Mouse (Mus musculus): ENCODE data around the gene Krtap14.

Gene Krtap14

GRCm38 (mm10) chr16:88826095-88826652, at the start of gene Krtap14:
TSS of gene Krtap14 (minus strand) at chr16:88826145.
- no peak for DNase-seq (ENCODE audit: low spot score in 2 of 2)

GRCm38 (mm10) chr16:88874169-88874568, 48.2 kb upstream of the Krtap14 start, which contains the start of gene Krtap19-2:
TSS of gene Krtap19-2 (minus strand) at chr16:88874269.
- no peak for DNase-seq (ENCODE audit: low spot score in 2 of 2)

GRCm38 (mm10) chr16:88869311-88869710, 43.4 kb upstream of the Krtap14 start, which contains the start of gene Krtap19-1:
TSS of gene Krtap19-1 (minus strand) at chr16:88869411.
- DNase-seq (ENCODE audit: low spot score in 2 of 2), result no peak

GRCm38 (mm10) chr16:88864887-88865407, 39.0 kb upstream of the Krtap14 start:
- DNase-seq (ENCODE audit: low spot score in 2 of 2), result no peak

- no peak for DNase-seq (ENCODE audit: low spot score in 2 of 2)
These were observed 25.5 kb upstream of the Krtap14 start for GRCm38 (mm10) chr16:88851450-88851849.

GRCm38 (mm10) chr16:88848558-88848957, 22.6 kb upstream of the Krtap14 start:
- DNase-seq (ENCODE audit: low spot score in 2 of 2), result no peak

GRCm38 (mm10) chr16:88847363-88847762, 21.4 kb upstream of the Krtap14 start:
- DNase-seq (ENCODE audit: low spot score in 2 of 2), result no peak

GRCm38 (mm10) chr16:88826978-88827377, 1.0 kb upstream of the Krtap14 start:
- no peak for DNase-seq (ENCODE audit: low spot score in 2 of 2)

GRCm38 (mm10) chr16:88823736-88824135, 2.2 kb downstream of the Krtap14 start:
- DNase-seq (ENCODE audit: low spot score in 2 of 2), result peak; percentile 6 to 19

GRCm38 (mm10) chr16:88820066-88820465, 5.9 kb downstream of the Krtap14 start, which contains the start of gene Krtap15:
TSS of gene Krtap15 (plus strand) at chr16:88820215.
- DNase-seq (ENCODE audit: low spot score in 2 of 2), result no peak

- DNase-seq (ENCODE audit: low spot score in 2 of 2), result peak in 1 of 2 experiments; percentile 3
These were observed 14.1 kb downstream of the Krtap14 start, which contains the start of gene Gm20741 for GRCm38 (mm10) chr16:88811827-88812226. TSS of gene Gm20741 (minus strand) at chr16:88812220.

GRCm38 (mm10) chr16:88786786-88787185, 39.2 kb downstream of the Krtap14 start:
- no peak for DNase-seq (ENCODE audit: low spot score in 2 of 2)

- no peak for DNase-seq (ENCODE audit: low spot score in 2 of 2)
These were observed 48.3 kb downstream of the Krtap14 start, which contains the start of gene Gm5965 for GRCm38 (mm10) chr16:88777596-88777995. TSS of gene Gm5965 (plus strand) at chr16:88777896.

GRCm38 (mm10) chr16:88774106-88774505, 51.8 kb downstream of the Krtap14 start, which contains the start of gene 2310057N15Rik:
TSS of gene 2310057N15Rik (minus strand) at chr16:88774206.
- no peak for DNase-seq (ENCODE audit: low spot score in 2 of 2)

Measured in right cerebral cortex, adult 2 months (tissue).